Mouse (Mus musculus): ENCODE data around the gene Olfr1458. TPM values are rescaled to one million over a fixed set of nuclear protein-coding genes. Genes with fewer than 3 reads are reported as not detected.

The Olfr1458 gene
- polyA plus RNA-seq (2014; fragmentation: Nextera tagmentation; extraction: Ambion mirVana): not detected in 2 replicates

GRCm38 (mm10) chr19:13106675-13107074 lies at the start of gene Olfr1458:
Olfr1458 (minus strand) TSS chr19:13106775.
- H3K36me3 ChIP-seq (ENCODE audit: control insufficient read depth, insufficient read depth, low read length): no peaks in the 10 kb centered on the region
- no peak within 1 kb of the TSS for H3K4me2 ChIP-seq (replicated peaks; ENCODE audit: low read depth, low read length)
- H3K4me1 ChIP-seq (ENCODE audit: control insufficient read depth, insufficient read depth, low read length): no peaks in the 10 kb centered on the region
- WGBS: 88% methylated on average over 3 of the region's 3 CpGs
- no peak within 1 kb of the TSS for H3K9ac ChIP-seq (replicated peaks; ENCODE audit: low read depth, low read length)
- H3K27me3 ChIP-seq (ENCODE audit: control insufficient read depth, insufficient read depth, low read length): no peaks in the 10 kb centered on the region
- H3K4me3 ChIP-seq (ENCODE audit: low read depth, low read length): no peak within 1 kb of the TSS
- no peak within 1 kb of the TSS for H3K27ac ChIP-seq (ENCODE audit: low read length)
- no peak for ATAC-seq (ENCODE audit: insufficient number of reproducible peaks, insufficient read depth, low FRiP score, low read depth)
- H3K9me3 ChIP-seq (ENCODE audit: control insufficient read depth, low read depth, low read length): no peaks in the 10 kb centered on the region

DNA sequence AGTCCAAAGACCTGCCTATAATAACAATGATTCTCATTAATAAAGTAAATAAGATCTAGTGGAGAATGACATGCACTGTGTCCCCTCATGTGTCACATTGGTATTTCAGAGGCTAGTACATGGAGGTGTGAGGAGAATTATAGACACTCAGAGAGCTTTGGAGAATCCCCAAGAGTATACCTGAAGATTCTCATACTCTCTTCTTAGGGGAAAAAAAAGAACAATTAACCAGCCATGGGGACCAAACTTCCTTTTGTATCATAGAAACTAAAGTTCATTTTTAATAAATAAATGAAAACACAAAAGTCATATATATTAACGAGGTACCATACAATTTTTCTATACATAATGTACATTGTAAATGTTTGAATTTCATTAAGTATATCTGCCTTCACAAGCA lies 42.9 kb upstream of the Olfr1458 start, which contains the start of gene Olfr1459:
TSS of gene Olfr1459 (minus strand) at position 101 of the 400 bp plus-strand sequence.
- no peaks in the 10 kb centered on the region for H3K4me1 ChIP-seq (ENCODE audit: control insufficient read depth, insufficient read depth, low read length)
- no peaks in the 10 kb centered on the region for H3K27me3 ChIP-seq (ENCODE audit: control insufficient read depth, insufficient read depth, low read length)
- no peaks in the 10 kb centered on the region for H3K36me3 ChIP-seq (ENCODE audit: control insufficient read depth, insufficient read depth, low read length)
- H3K27ac ChIP-seq (ENCODE audit: low read length): no peak within 1 kb of the TSS
- H3K9ac ChIP-seq (replicated peaks; ENCODE audit: low read depth, low read length): no peak within 1 kb of the TSS
- WGBS: 75% methylated on average over 1 of the region's 1 CpGs
- H3K4me2 ChIP-seq (replicated peaks; ENCODE audit: low read depth, low read length): no peak within 1 kb of the TSS
- H3K9me3 ChIP-seq (ENCODE audit: control insufficient read depth, low read depth, low read length): no peaks in the 10 kb centered on the region
- ATAC-seq (ENCODE audit: insufficient number of reproducible peaks, insufficient read depth, low FRiP score, low read depth): no peak
- no peak within 1 kb of the TSS for H3K4me3 ChIP-seq (ENCODE audit: low read depth, low read length)

DNA sequence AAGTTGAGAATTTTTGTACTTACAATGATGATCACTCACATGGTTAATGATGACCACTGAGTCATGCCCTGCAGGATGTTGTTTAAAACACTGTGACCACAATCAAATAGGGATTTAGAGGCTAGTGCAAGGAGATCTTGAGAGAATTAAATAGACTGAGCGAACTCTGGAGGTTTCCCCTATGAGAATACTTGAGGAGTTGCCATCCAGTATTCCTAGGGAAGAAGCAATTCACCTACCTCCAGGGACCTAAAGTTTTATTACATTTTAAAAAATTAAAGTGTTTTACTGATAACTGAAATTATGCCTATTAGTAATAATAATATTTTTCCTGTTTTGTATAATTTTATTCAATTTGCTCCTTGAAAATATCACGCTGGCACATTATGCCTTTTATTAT lies 8.8 kb downstream of the Olfr1458 start, which contains the start of gene Olfr1457:
TSS of gene Olfr1457 (minus strand) at position 101 of the 400 bp plus-strand sequence.
- Histone ChIP-seq H3K9me3 (ENCODE audit: control insufficient read depth, low read depth, low read length) (no peaks in the 10 kb centered on the region; the same call in 1 of the 2 replicates), H3K27me3 (ENCODE audit: control insufficient read depth, insufficient read depth, low read length) (no peaks in the 10 kb centered on the region), H3K4me1 (ENCODE audit: control insufficient read depth, insufficient read depth, low read length) (no peaks in the 10 kb centered on the region), H3K4me3 (ENCODE audit: low read depth, low read length) (no peak within 1 kb of the TSS), H3K9ac (replicated peaks; ENCODE audit: low read depth, low read length) (no peak within 1 kb of the TSS), H3K36me3 (ENCODE audit: control insufficient read depth, insufficient read depth, low read length) (no peaks in the 10 kb centered on the region), H3K4me2 (replicated peaks; ENCODE audit: low read depth, low read length) (no peak within 1 kb of the TSS), H3K27ac (ENCODE audit: low read length) (no peak within 1 kb of the TSS)
- 65% methylated on average over 2 of the region's 2 CpGs for WGBS
- no peak for ATAC-seq (ENCODE audit: insufficient number of reproducible peaks, insufficient read depth, low FRiP score, low read depth)

- no peaks in the 10 kb centered on the region for H3K4me1 ChIP-seq (ENCODE audit: control insufficient read depth, insufficient read depth, low read length)
- no peak overlapping the region for H3K9ac ChIP-seq (replicated peaks; ENCODE audit: low read depth, low read length)
- H3K36me3 ChIP-seq (ENCODE audit: control insufficient read depth, insufficient read depth, low read length): no peaks in the 10 kb centered on the region
- H3K4me2 ChIP-seq (replicated peaks; ENCODE audit: low read depth, low read length): no peak overlapping the region
- H3K9me3 ChIP-seq (ENCODE audit: control insufficient read depth, low read depth, low read length): no peaks in the 10 kb centered on the region; the same call in 1 of the 2 replicates
- no peaks in the 10 kb centered on the region for H3K27me3 ChIP-seq (ENCODE audit: control insufficient read depth, insufficient read depth, low read length)
- 93% methylated on average over 1 of the region's 1 CpGs for WGBS
- H3K4me3 ChIP-seq (ENCODE audit: low read depth, low read length): no peak overlapping the region
- no peak overlapping the region for H3K27ac ChIP-seq (ENCODE audit: low read length)
- no peak for ATAC-seq (ENCODE audit: insufficient number of reproducible peaks, insufficient read depth, low FRiP score, low read depth)
Observed at GRCm38 (mm10) chr19:13093908-13094307, 12.7 kb downstream of the Olfr1458 start.

GRCm38 (mm10) chr19:13060310-13060709 lies 46.3 kb downstream of the Olfr1458 start, which contains the start of gene Olfr1454:
Olfr1454 (plus strand) TSS chr19:13060610.
- H3K27me3 ChIP-seq (ENCODE audit: control insufficient read depth, insufficient read depth, low read length): no peaks in the 10 kb centered on the region
- ATAC-seq (ENCODE audit: insufficient number of reproducible peaks, insufficient read depth, low FRiP score, low read depth): no peak
- no peak within 1 kb of the TSS for H3K4me3 ChIP-seq (ENCODE audit: low read depth, low read length)
- no peaks in the 10 kb centered on the region for H3K9me3 ChIP-seq (ENCODE audit: control insufficient read depth, low read depth, low read length)
- no peak within 1 kb of the TSS for H3K27ac ChIP-seq (ENCODE audit: low read length)
- H3K36me3 ChIP-seq (ENCODE audit: control insufficient read depth, insufficient read depth, low read length): no peaks in the 10 kb centered on the region
- WGBS: 74% methylated on average over 2 of the region's 2 CpGs
- H3K4me2 ChIP-seq (replicated peaks; ENCODE audit: low read depth, low read length): no peak within 1 kb of the TSS
- no peak within 1 kb of the TSS for H3K9ac ChIP-seq (replicated peaks; ENCODE audit: low read depth, low read length)
- H3K4me1 ChIP-seq (ENCODE audit: control insufficient read depth, insufficient read depth, low read length): no peaks in the 10 kb centered on the region

Other genes with a start within 250 kb of the Olfr1458 start
- gene Olfr1444, start 249.5 kb downstream of the Olfr1458 start, polyA plus RNA-seq (2014; fragmentation: Nextera tagmentation; extraction: Ambion mirVana): not detected in 2 replicates
- gene Olfr1445, start 222.9 kb downstream of the Olfr1458 start, polyA plus RNA-seq (2014; fragmentation: Nextera tagmentation; extraction: Ambion mirVana): not detected in 2 replicates
- not detected in 2 replicates for gene Olfr1446, start 213.3 kb downstream of the Olfr1458 start, polyA plus RNA-seq (2014; fragmentation: Nextera tagmentation; extraction: Ambion mirVana)
- gene Olfr1447, start 203.0 kb downstream of the Olfr1458 start, polyA plus RNA-seq (2014; fragmentation: Nextera tagmentation; extraction: Ambion mirVana): not detected in 2 replicates
- gene Olfr1448, start 182.4 kb downstream of the Olfr1458 start, polyA plus RNA-seq (2014; fragmentation: Nextera tagmentation; extraction: Ambion mirVana): not detected in 2 replicates
- not detected in 2 replicates for gene Olfr1449, start 175.9 kb downstream of the Olfr1458 start, polyA plus RNA-seq (2014; fragmentation: Nextera tagmentation; extraction: Ambion mirVana)
- not detected in 2 replicates for gene Olfr1450, start 156.5 kb downstream of the Olfr1458 start, polyA plus RNA-seq (2014; fragmentation: Nextera tagmentation; extraction: Ambion mirVana)
- not detected in 2 replicates for gene Olfr1451, start 111.8 kb downstream of the Olfr1458 start, polyA plus RNA-seq (2014; fragmentation: Nextera tagmentation; extraction: Ambion mirVana)
- gene Olfr1453, start 78.4 kb downstream of the Olfr1458 start, polyA plus RNA-seq (2014; fragmentation: Nextera tagmentation; extraction: Ambion mirVana): not detected in 2 replicates
- not detected in 2 replicates for gene Olfr1454, start 46.2 kb downstream of the Olfr1458 start, polyA plus RNA-seq (2014; fragmentation: Nextera tagmentation; extraction: Ambion mirVana)
- gene Olfr1457, start 8.9 kb downstream of the Olfr1458 start, polyA plus RNA-seq (2014; fragmentation: Nextera tagmentation; extraction: Ambion mirVana): not detected in 2 replicates
- not detected in 2 replicates for gene Olfr1459, start 42.8 kb upstream of the Olfr1458 start, polyA plus RNA-seq (2014; fragmentation: Nextera tagmentation; extraction: Ambion mirVana)
- gene Olfr1461, start 56.2 kb upstream of the Olfr1458 start, polyA plus RNA-seq (2014; fragmentation: Nextera tagmentation; extraction: Ambion mirVana): not detected in 2 replicates
- gene Olfr1462, start 79.0 kb upstream of the Olfr1458 start, polyA plus RNA-seq (2014; fragmentation: Nextera tagmentation; extraction: Ambion mirVana): not detected in 2 replicates
- not detected in 2 replicates for gene Olfr1463, start 124.6 kb upstream of the Olfr1458 start, polyA plus RNA-seq (2014; fragmentation: Nextera tagmentation; extraction: Ambion mirVana)
- not detected in 2 replicates for gene Olfr1465, start 208.8 kb upstream of the Olfr1458 start, polyA plus RNA-seq (2014; fragmentation: Nextera tagmentation; extraction: Ambion mirVana)
- not detected in 2 replicates for gene Olfr1466, start 232.1 kb upstream of the Olfr1458 start, polyA plus RNA-seq (2014; fragmentation: Nextera tagmentation; extraction: Ambion mirVana)

All from stomach, embryonic 14.5 days (tissue).